Mouse (Mus musculus) liver, embryonic 14.5 days (tissue): ENCODE measurements at regions not wholly inside any gene's neighbourhood (a gene's known extent, or its start where the extent isn't known, plus 50 kb on each side); places are given as distances from the start of the nearest gene placed in this dataset.

Source experiments
- ATAC-seq: fragments of 200-750 bp; cut with Nextera tagmentation; 2 replicates; pipeline ENCODE4 v1.8.0; 2017; ENCODE audit warnings: moderate number of reproducible peaks, mild to moderate bottlenecking, moderate library complexity; ENCODE audit not compliant: insufficient read depth
- DNase-seq, 3 experiments: peaks; one replicate each; pipeline ENCODE4 v3.0.0-alpha.2; 2012 to 2013; ENCODE audit warnings: low read depth in 3 of 3, low spot score in 3 of 3
- H3K27ac ChIP-seq: fragments of 300-500 bp; sonication (generic); 2 replicates; pipeline ENCODE4 v1.5.1; 2014; ENCODE audit warnings: moderate library complexity, mild to moderate bottlenecking, control low read depth, inconsistent platforms
- H3K27me3 ChIP-seq: fragments of 300-500 bp; sonication (generic); 2 replicates; pipeline ENCODE4 v1.6.1; 2014; ENCODE audit warnings: mild to moderate bottlenecking, low read length, moderate library complexity; ENCODE audit not compliant: control insufficient read depth, insufficient read depth
- H3K36me3 ChIP-seq: fragments of 300-500 bp; sonication (generic); replicated peaks from 2 replicates; pipeline ENCODE4 v1.6.1; 2014; ENCODE audit warnings: low read depth; ENCODE audit not compliant: control insufficient read depth, insufficient read depth
- H3K4me1 ChIP-seq, 2 experiments: fragments of 200-500 bp in 1 of 2; fragments of 300-500 bp in 1 of 2; sonication (generic) in 1 of 2; replicated peaks; 2 replicates each; pipeline ENCODE4 v1.6.1; 2012 to 2014; ENCODE audit warnings: antibody characterized with exemption in 1 of 2, inconsistent platforms in 1 of 2, low read length in 1 of 2; ENCODE audit not compliant: control insufficient read depth in 2 of 2, insufficient read depth in 2 of 2
- H3K4me2 ChIP-seq: fragments of 300-500 bp; sonication (generic); 2 replicates; pipeline ENCODE4 v1.6.1; 2014; ENCODE audit warnings: low read depth, mild to moderate bottlenecking, control low read depth, moderate library complexity
- H3K4me3 ChIP-seq, 2 experiments: fragments of 200-500 bp in 1 of 2; fragments of 300-500 bp in 1 of 2; sonication (generic) in 1 of 2; 2 replicates each; pipeline ENCODE4 v1.5.1; 2012 to 2014; ENCODE audit warnings: low read depth in 2 of 2, low read length in 2 of 2, mild to moderate bottlenecking in 2 of 2, control low read depth in 1 of 2, inconsistent platforms in 1 of 2, moderate library complexity in 1 of 2; ENCODE audit not compliant: insufficient read depth in 1 of 2
- H3K9ac ChIP-seq: fragments of 300-500 bp; sonication (generic); replicated peaks from 2 replicates; pipeline ENCODE4 v1.6.1; 2014; ENCODE audit warnings: mild to moderate bottlenecking, control low read depth, moderate library complexity
- H3K9me3 ChIP-seq: fragments of 300-500 bp; sonication (generic); 2 replicates; pipeline ENCODE4 v1.6.1; 2016; ENCODE audit warnings: low read length, mixed read lengths; ENCODE audit not compliant: control insufficient read depth
- CTCF ChIP-seq: IDR thresholded peaks from 2 replicates; pipeline ENCODE4 v1.5.1; 2016; ENCODE audit warnings: antibody characterized with exemption, low read depth, control low read depth
- EP300 ChIP-seq: IDR thresholded peaks from 2 replicates; pipeline ENCODE4 v1.6.1; 2016; ENCODE audit warnings: antibody characterized with exemption, low read depth
- WGBS: fragments of 180-500 bp; shearing (Covaris S2); extraction: QIAGEN DNeasy Blood & Tissue Kit; methylation state at CpG from one replicate; pipeline ENCODE4 v1.1.7; 2014; ENCODE audit not compliant: insufficient replicate concordance; 5-methylcytosine and 5-hydroxymethylcytosine counted together

GRCm38 (mm10) chr9:61214943-61215342, 157.2 kb upstream of the Tle3 start:
- 49% methylated on average over 6 of the region's 6 CpGs for WGBS
- no peak for DNase-seq

GRCm38 (mm10) chr9:61216012-61216770, 156.0 kb upstream of the Tle3 start:
- 67% methylated on average over 13 of the region's 13 CpGs for WGBS
- H3K9ac ChIP-seq, result no peak overlapping the region
- TF ChIP-seq EP300 (no peak), CTCF (no peak)
- no peak overlapping the region for H3K4me3 ChIP-seq
- no peaks in the 10 kb centered on the region for H3K4me1 ChIP-seq
- H3K27ac ChIP-seq, result no peak overlapping the region
- no peaks in the 10 kb centered on the region for H3K27me3 ChIP-seq
- no peak for DNase-seq
- no peaks in the 10 kb centered on the region for H3K9me3 ChIP-seq
- no peaks in the 10 kb centered on the region for H3K36me3 ChIP-seq
- H3K4me2 ChIP-seq, result no peak overlapping the region
- no peak for ATAC-seq

More at GRCm38 (mm10) chr9:61214943-61215342, 157.2 kb upstream of the Tle3 start:
- no peak for TF ChIP-seq EP300
- TF ChIP-seq CTCF, result no peak
- Histone ChIP-seq H3K4me2 (no peak overlapping the region), H3K9me3 (no peaks in the 10 kb centered on the region), H3K9ac (no peak overlapping the region), H3K36me3 (no peaks in the 10 kb centered on the region), H3K27ac (no peak overlapping the region), H3K4me3 (no peak overlapping the region), H3K4me1 (no peaks in the 10 kb centered on the region), H3K27me3 (no peaks in the 10 kb centered on the region)
- ATAC-seq, result no peak

- no peak for ATAC-seq
These were observed 152.1 kb upstream of the Tle3 start for GRCm38 (mm10) chr9:61220017-61220416.

GRCm38 (mm10) chr9:61222212-61223003, 149.8 kb upstream of the Tle3 start:
- 81% methylated on average over 18 of the region's 18 CpGs for WGBS
- DNase-seq (no peak), ATAC-seq (no peak)
- Histone ChIP-seq H3K27ac (no peak overlapping the region), H3K9ac (no peak overlapping the region), H3K36me3 (no peaks in the 10 kb centered on the region), H3K9me3 (no peaks in the 10 kb centered on the region), H3K27me3 (no peaks in the 10 kb centered on the region), H3K4me3 (no peak overlapping the region), H3K4me2 (no peak overlapping the region), H3K4me1 (no peaks in the 10 kb centered on the region)
- TF ChIP-seq CTCF (no peak), EP300 (no peak)

More at GRCm38 (mm10) chr9:61220017-61220416, 152.1 kb upstream of the Tle3 start:
- Histone ChIP-seq H3K9ac (no peak overlapping the region), H3K27me3 (no peaks in the 10 kb centered on the region), H3K36me3 (no peaks in the 10 kb centered on the region), H3K27ac (no peak overlapping the region), H3K4me3 (no peak overlapping the region), H3K4me2 (no peak overlapping the region), H3K9me3 (no peaks in the 10 kb centered on the region), H3K4me1 (no peaks in the 10 kb centered on the region)
- no peak for DNase-seq
- WGBS, result 66% methylated on average over 9 of the region's 9 CpGs
- TF ChIP-seq CTCF, result no peak
- TF ChIP-seq EP300, result no peak

- Histone ChIP-seq H3K9ac (no peak overlapping the region), H3K9me3 (no peaks in the 10 kb centered on the region), H3K36me3 (no peaks in the 10 kb centered on the region), H3K27ac (no peak overlapping the region), H3K27me3 (no peaks in the 10 kb centered on the region), H3K4me2 (no peak overlapping the region), H3K4me1 (no peaks in the 10 kb centered on the region), H3K4me3 (no peak overlapping the region)
- ATAC-seq (no peak), DNase-seq (no peak)
- TF ChIP-seq EP300 (no peak), CTCF (no peak)
- 36% methylated on average over 4 of the region's 4 CpGs for WGBS
These were observed 147.0 kb upstream of the Tle3 start for GRCm38 (mm10) chr9:61225020-61225652.
